Mouse (Mus musculus): ENCODE results near the gene Dnpep.

Gene Dnpep

DNA sequence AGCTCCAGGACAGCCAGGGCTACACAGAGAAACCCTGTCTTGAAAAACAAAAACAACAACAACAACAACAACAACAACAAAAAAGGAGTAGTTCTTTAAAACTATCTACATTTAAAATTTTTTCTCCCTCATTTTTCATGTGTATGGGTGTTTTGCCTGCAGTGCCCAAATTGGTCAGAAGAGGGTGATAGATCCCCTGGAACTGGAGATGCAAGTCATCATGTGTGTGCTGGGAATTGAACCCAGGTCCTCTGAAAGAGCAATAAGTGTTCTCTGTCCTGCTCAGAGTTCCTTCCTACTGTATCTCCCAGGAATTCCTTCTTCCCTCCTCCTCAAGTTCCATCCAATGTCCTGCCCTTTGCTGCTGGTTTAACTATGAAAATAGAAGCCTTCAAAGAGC is 9.7 kb upstream of the Dnpep start:
- no peak for DNase-seq (ENCODE audit: low spot score)

DNA sequence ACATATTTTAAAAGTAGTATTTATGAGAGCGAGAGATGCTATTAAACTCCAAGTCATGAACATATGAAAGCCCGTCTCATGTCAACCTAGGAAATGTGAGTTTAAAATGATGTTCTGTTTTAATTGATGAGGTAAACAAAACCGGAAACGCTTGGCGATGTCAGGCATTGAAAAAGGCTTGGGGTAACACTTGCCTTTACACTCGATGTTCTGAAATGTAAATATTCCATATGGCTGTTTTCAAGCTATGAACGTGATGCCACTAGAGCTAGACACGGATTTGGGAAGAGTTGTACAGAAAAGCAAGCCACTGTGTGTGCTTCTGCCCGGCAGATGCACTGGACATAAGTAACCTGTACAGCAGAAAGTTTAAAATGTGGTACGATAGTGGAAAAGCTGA is 1.4 kb upstream of the Dnpep start:
- DNase-seq (ENCODE audit: low spot score), result no peak

DNA sequence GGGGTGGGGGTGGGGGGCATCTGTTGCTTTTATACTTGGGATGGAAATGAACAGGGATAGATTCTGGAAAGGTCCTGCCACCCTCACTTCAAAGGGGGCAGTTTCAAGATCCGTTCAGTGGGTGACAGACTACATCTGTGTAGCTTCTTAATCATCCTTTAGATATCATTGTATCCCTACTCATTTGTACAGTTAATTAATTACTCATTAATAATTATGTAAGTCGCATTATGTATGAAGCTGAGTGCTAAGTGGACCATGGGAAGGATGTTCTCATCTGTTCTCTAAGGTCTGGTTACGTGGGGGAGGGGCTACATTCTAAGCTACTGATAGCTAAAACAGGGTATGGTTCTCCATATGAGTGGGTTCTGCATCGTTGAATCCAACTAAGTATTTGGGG is 946 bp upstream of the Dnpep start:
- DNase-seq (ENCODE audit: low spot score), result no peak

DNA sequence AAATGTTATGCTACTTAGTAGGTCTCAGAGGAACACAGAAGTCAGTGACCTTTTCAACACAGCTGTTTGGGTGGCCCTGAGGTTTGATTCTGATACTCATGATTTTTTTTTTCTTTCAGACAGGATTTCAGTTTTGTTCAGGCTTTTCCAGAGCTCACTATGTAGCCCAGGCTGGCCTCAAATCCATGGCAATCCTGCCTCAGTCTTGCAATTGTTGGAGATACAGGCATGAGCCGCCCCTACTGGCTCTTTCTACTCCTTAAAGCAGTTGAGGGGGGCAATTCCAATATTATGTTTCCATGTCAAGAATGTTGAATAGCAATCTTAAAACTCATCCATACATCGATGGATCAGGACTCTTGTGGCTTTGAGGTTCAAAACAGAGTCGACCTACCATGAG is 511 bp upstream of the Dnpep start:
- DNase-seq (ENCODE audit: low spot score), result no peak

GRCm38 (mm10) chr1:75316861-75317240 is 939 bp downstream of the Dnpep start:
- DNase-seq (ENCODE audit: low spot score), result peak; percentile 68

- no peak for DNase-seq (ENCODE audit: low spot score)
These were observed 2.1 kb downstream of the Dnpep start for GRCm38 (mm10) chr1:75315456-75316365.

- DNase-seq (ENCODE audit: low spot score), result no peak
These were observed 2.8 kb downstream of the Dnpep start for GRCm38 (mm10) chr1:75315011-75315410.

GRCm38 (mm10) chr1:75311694-75312093 is 6.1 kb downstream of the Dnpep start:
- DNase-seq (ENCODE audit: low spot score), result no peak

- no peak for DNase-seq (ENCODE audit: low spot score)
These were observed 13.1 kb downstream of the Dnpep start for GRCm38 (mm10) chr1:75304662-75305061.

DNA sequence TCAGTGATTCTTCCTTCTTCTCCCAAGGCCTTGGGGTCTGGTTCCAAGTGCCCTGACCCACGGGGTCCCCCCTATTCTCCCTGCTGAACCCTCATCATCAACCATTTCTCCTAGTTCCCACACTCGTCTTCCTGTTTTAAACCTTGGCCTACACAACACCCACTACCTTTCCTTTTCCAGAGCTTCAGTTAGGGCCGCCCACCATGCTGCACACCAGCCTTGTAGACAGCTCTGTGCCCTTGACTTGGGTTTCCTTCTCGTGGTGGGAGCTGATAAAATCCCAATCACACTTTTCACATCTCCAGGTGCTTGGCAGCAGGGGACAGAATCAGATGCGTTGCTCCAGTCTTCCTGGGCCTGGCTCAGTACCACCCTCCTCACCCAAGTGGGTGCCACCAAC is 23.5 kb downstream of the Dnpep start:
- no peak for DNase-seq (ENCODE audit: low spot score)

DNA sequence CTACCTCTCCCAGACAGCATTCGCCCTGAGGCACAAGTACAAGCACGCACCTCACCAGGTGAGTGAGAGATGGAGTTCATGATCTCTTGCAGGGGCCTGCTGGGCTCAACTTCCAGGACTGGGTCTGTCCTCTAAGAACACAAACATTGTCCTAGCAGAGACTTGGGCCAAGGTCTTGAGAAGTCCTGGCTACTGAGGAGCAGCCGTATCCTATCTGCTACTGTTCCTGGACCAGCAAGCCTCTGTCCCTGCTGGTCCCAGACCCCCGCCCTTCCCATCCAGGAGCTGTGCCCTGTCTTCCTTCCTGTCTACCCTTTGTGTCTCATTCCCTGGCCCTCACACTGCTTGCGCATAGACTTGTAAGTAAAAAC is 24.5 kb downstream of the Dnpep start:
- no peak for DNase-seq (ENCODE audit: low spot score)

- no peak for DNase-seq (ENCODE audit: low spot score)
These were observed 25.1 kb downstream of the Dnpep start for GRCm38 (mm10) chr1:75292476-75293330.

DNA sequence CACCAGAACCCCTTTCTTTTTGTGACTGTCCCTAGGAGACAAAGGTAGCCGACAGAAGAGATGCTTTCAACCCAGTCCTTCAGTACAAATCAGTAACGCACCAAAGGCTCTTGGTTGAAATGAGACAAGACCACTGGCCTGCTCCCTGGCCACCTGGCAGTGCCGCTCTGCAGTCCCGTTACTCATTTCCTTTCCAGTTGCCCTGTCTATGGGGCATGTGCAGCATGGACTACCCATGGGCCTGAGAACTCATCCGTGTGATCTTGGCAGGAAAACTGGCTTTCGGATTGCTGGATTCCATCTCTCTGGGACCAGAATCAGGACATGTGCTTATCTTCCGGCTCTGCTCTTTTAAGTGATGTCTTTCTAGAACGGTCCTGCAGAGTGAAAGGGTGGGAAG is 26.5 kb downstream of the Dnpep start:
- DNase-seq (ENCODE audit: low spot score), result no peak

DNA sequence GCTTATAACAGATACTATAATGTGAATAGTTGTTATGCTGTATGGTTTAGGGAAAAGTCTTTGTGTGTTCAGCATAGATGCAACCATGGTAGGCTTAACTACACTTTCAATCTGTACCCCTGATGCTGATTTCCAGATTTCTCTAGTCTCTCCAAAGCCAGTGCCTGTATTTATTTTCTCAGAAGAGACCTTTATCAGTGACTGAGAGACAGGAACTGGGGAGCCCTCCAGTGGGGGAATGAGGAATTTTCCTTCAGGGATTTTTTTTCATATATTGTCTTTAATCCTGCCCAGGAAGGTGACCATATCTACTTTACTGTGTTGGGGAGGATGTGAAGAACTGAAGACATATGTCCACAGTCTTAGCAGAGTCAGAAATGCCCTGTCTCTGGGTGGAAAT is 27.2 kb downstream of the Dnpep start:
- DNase-seq (ENCODE audit: low spot score), result no peak

DNA sequence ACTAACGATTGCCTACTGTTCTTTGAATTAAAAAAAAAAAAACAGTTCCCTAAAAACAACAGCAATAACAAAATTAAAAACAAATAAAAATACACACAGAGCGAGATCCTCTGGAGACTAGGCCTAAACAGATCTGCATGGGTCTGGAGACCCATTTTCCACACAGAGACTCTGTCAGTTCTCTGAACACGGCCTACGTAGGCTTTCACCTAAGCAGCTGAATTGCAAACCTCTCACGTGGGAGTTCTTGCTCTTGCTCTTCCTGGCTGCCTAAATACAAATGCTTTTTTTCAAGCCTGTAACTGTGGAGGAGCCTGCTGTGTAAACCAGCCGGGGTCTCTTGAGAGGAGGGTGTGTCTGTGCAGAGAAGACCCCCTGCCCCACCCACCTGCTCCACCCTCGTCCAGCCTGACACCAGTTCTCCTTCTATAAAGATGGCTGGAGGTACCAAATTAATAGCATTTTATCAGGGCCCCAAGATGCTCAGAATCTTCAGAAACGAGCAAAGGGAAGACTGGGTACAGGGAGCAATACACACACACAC is 27.8 kb downstream of the Dnpep start:
- DNase-seq (ENCODE audit: low spot score), result no peak

DNA sequence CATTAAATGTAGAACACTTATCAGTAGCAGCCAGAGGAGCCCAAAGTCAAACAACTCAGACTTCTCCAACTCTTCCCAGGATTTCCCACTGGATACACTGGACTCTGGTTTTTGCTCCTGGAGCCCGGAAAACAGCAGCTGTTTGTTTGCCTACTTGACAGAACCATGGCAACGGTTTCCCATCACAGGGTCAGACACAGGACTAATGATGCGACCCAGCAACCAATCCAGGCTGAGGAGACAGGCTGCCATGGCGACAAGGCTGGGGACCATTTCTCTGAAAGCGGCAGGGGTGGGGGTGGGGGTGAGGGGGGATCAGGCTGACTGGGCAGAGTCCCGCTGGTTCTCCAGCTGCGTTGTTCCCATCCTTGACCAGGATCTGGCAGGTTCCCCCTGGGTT is 28.4 kb downstream of the Dnpep start:
- DNase-seq (ENCODE audit: low spot score), result no peak

- DNase-seq (ENCODE audit: low spot score), result no peak
These were observed 32.9 kb downstream of the Dnpep start for GRCm38 (mm10) chr1:75284911-75285310.

DNA sequence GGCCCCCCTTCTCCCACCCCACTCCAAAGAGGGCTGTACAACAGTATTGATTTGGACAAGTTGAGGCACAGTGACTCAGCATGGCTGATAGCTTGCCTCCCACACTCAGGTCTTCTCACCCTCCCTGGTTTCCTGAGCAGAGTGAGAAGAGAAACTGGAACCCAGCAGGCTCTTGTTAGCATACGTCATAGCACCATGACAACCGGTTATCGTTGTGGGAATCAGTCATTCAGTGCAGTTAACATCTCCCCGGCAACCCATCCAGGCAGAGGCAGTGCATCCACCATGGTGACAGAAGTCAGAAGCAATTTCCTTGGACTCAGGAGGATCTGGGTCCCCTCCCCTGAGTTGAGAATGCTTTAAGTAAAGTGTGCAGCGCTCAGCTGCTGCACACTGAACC is 34.8 kb downstream of the Dnpep start:
- DNase-seq (ENCODE audit: low spot score), result no peak

- DNase-seq (ENCODE audit: low spot score), result no peak
These were observed 39.6 kb downstream of the Dnpep start, which contains the start of gene Resp18 for GRCm38 (mm10) chr1:75278228-75278627. TSS of gene Resp18 (minus strand) at chr1:75278415.

- DNase-seq (ENCODE audit: low spot score), result peak; percentile 57
These were observed 40.3 kb downstream of the Dnpep start for GRCm38 (mm10) chr1:75277195-75278188.

- DNase-seq (ENCODE audit: low spot score), result no peak
These were observed 53.5 kb downstream of the Dnpep start, which contains the start of gene Ptprn for GRCm38 (mm10) chr1:75264091-75264880. TSS of gene Ptprn (minus strand) at chr1:75264502.

Data from ovary, postnatal 10 days (tissue).